Mouse (Mus musculus) liver, adult (tissue): ENCODE results near the gene Zfp62.

ENCODE experiments used
- GATA4 ChIP-seq: IDR thresholded peaks from 2 replicates; pipeline ENCODE4 v1.6.1; 2014; ENCODE audit warnings: mild to moderate bottlenecking, low read length; ENCODE audit not compliant: insufficient replicate concordance

The Zfp62 gene

DNA sequence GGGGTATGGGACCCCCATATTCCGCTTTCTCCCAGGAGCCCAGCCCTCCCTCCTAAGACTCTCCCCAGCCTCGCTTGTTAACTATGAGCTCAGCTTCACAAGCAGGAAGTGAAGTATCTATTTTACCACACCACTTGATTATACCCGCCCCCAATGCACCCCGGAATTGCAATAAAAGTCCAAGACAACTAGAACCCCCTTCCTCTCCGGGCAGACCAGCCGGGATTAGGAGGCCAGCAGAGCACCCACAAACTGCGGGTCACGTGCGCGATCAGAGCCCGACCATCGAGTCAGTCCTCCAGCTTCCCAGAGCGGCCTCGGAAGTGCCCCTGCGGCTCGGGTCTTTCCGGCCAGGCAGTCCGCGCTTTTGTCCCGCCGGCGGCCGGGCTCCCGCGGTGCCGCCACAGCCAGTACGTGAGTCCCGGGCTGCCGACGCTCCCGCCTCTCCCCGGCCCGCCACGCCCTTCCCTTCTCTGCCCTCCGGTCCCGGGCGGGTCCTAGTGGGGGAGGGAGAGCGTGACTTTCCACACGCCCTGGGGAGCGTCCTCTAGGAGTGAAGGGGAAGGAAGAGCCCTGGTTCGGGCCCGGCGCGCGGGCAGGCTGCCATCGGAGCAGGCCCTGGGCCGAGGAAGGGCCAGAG lies at the start of gene Zfp62:
Zfp62 (plus strand) TSS at position 164 of the 640 bp plus-strand sequence.
- TF ChIP-seq GATA4, result 0 out of 2 replicates have a peak, but pooled peaks have one; percentile 48

DNA sequence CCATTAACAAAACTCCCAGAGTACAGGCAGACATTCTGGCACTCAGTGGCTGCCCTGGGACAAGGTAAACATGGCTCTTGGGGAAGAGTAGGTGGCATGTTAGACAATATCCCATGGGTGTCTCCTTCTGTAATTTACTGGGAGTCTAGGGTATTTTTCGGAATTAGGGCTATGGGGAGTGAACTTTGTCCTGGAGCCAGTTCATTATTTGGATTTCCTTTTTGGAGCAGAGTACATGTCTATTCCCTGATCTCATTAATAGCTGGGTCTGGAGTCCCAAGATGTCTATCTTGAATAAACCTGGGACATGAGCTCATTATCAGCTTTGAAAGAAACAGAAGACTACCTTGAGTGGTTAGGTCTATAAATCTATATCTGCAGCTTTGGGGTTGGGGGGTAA lies 49.0 kb upstream of the Zfp62 start, which contains the start of gene Olfr1394:
Olfr1394 (plus strand) TSS at position 301 of the 400 bp plus-strand sequence.
- TF ChIP-seq GATA4, result no peak

DNA sequence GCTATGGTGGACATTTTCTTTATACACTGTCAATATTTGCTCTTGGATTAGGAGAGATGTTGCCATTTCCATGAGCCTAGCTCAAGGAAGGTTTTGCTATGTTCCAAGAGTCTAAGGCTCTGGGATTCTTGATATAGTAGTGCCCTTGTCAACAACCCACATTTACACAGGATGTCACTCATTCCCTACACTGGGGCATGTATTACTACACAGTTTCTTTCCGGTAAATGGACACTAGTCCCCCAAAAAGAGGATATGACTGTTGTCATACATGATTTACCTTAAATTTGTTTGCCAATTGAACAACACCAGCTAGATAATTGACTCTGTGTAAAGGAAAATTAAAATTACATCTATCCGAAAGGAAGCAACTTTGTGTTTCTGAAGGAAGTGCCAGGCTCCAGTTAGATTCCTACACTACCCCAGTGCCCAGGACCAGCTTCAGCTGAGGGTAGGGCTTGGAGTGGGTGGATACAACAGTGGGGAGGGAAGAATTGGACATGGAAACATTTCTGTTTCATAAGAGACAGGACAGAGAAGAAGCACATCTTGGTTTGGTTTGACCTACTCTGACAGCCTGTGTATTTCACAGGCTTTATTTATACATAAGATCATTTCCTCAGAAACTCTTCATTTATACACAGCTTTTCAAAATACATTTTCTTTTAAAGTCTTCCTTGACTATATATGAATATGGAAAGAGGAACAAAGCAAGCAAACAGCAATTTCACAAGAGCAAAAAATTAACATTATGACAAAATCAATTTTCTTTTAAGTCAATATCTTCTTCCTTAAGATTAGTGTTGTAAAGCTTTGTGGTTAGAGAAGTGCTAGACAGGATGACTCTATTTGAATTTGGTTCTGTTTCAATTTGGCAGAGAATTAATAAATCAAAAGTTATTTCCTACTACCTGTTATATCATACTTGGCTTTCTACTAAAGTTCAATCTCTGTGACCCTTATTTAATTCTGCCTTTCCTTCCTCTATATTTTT lies 46.0 kb upstream of the Zfp62 start:
- no peak for TF ChIP-seq GATA4

DNA sequence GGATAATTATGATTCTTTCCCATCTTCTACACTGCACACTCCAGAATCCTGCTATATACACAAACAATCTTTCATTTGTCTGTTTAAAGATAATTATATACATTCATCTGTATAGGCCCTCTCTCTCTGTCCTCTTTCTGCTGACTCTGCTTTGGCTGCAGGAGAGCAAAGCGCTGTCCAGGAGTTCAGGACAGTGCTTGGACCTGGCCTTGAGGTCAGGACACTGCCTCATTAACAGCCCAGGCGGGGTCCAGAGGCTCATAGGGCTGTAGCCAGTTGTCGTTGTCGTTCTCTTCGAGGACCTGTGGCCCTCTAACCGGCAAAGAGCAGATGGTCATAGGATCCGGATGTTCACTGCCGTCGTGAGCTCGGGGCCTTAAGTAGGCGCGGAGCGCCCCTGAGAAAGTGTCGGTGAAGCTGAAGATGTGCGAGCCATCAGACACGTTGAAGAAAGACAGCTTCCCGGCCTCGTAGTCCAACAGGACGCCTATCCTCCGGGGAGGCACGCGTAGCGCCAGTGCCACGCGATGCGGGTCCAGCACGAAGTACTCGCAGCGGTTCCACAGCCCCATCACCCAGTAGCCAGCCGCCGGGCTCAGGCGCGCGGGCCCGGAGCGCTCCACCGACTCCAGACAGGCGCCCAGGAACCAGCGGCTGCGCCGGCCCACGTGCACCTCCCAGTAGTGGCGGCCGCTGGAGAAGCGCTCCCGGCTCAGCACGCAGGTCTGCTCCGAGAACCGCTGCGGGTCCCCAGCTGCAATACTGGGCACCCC lies 34.1 kb upstream of the Zfp62 start:
- TF ChIP-seq GATA4, result no peak

DNA sequence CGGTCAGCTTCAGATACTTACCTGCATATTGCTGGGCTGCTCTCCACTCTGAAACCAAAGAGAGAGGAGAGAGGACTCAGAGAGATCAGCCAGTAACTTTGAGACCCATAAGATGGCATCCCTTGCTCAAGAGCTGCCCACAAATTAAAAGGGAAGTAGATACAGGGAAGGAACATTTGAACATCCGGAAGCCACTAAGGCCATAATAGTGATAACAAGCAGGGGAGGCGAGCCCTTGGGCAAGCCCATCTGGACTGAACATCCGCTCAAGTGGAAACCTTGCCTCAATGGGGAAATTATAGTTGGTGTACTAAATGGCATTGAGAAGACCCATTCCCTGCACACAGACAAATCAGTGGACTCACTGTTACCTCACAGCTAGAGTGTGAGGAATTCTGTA lies 32.5 kb upstream of the Zfp62 start:
- TF ChIP-seq GATA4, result no peak

- TF ChIP-seq GATA4, result no peak
Measured at GRCm38 (mm10) chr11:49175345-49175744, 27.7 kb upstream of the Zfp62 start.

GRCm38 (mm10) chr11:49183172-49183571 lies 19.9 kb upstream of the Zfp62 start:
- TF ChIP-seq GATA4, result peak; percentile 12; the same call in 1 of the 2 replicates

- TF ChIP-seq GATA4, result no peak
Measured at GRCm38 (mm10) chr11:49186452-49186851, 16.6 kb upstream of the Zfp62 start.

DNA sequence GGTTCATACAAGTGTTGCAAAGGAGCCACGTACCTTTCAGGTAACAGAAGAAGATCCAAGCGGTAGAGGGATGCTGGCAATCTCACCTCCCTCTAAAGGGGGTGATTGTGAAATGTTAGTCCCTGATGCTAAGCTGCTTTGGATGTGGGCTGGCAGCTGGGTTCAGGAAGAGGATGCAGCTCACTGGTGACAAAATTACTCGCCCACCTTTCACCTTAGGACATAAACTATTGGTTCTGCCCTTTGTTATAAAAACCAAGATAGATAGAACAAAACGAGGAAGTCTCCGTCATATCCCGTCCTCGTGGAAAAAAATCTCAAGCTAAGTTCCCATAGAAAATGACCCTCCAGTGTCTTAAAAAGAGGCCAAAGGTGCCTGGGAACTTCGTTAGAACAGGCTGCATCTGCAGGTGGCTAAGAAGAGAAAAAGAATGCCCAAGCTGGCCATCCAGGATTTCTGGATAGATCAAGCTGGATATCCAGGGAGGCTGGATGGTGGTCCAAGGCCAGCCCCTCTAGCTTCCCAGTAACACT lies 16.1 kb upstream of the Zfp62 start, which contains the start of gene Btnl9:
Btnl9 (minus strand) TSS at position 205 of the 534 bp plus-strand sequence.
- no peak for TF ChIP-seq GATA4

DNA sequence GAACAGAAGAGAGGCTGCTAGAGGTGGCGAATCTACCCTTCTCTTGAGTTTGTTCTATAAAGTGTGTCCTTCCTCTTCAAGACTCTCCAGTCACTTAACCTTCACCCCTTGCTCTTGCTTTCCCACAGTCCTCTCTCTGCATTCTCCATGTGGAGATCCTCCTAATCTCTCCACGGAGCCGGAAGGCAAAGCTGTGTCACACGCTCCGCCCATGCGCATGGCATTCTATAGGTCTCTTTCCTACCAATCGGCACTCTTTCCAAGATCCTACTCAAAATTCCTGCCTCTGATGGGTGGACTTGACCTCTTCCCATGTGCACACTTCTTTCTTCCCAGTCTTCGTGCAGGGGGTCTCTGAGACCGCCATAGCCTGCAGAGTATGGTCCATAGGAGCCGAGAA lies 15.4 kb upstream of the Zfp62 start:
- TF ChIP-seq GATA4, result no peak

GRCm38 (mm10) chr11:49189737-49190136 lies 13.4 kb upstream of the Zfp62 start:
- TF ChIP-seq GATA4, result no peak

GRCm38 (mm10) chr11:49191083-49191482 lies 12.0 kb upstream of the Zfp62 start:
- no peak for TF ChIP-seq GATA4

DNA sequence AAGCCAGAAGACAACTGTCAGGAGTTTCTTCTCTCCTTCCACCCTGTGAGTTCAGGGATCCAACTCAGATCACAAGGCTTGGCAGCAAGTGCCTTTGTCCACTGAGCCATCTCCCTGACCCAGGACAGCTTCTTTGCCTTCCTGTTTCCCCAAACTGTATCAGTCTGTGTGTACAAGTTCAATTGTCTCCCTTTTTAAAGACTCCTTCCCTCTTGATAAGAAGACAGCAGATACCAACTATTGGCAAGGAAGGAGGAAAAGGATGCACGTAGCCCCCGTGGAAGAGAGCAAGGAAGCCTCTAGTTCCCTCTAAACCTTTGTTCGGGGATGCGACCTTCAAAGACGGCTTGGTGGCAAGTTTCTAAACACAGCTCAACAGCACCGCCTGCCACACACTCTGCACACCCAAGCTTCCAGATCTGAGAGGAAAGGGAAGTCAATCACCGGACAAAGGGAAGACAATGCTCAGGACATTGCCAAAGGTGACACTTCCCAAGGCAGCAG lies 7.2 kb upstream of the Zfp62 start:
- TF ChIP-seq GATA4, result peak; percentile 99

- TF ChIP-seq GATA4, result no peak
Measured at GRCm38 (mm10) chr11:49200666-49201065, 2.4 kb upstream of the Zfp62 start.

- no peak for TF ChIP-seq GATA4
Measured at GRCm38 (mm10) chr11:49201142-49201541, 1.9 kb upstream of the Zfp62 start.
